ENCODE assay signal across 8 mouse cellular contexts in the genomic region with DNA sequence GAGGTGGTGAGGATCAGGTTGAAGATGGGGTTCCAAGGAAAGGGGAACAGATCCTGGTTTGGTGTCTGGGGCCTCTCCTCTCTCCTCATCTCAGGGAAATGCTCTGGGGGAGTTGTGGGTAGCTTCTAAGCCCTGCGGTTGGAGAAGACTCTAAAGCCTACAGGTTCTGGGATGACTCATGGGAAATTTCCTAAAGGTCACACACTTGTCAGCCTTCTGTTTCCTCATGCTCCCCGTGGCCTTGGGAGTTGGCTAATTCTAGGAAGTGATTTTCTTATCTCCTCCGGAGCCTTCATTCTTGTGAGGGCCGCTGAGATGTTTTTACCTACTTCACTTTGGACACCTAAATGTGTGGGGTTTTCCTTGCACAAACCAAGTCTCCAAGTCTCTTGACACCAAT.
"Had no signal": no experiment of that assay in that cellular context is flagged by ENCODE, and none has a peak within 500 bp of the region (broad histone marks: within the 10 kb centered on the region; RNA-seq: fewer than 3 reads in every experiment).

No protein-coding gene starts in this region.

- ATAC-seq: liver, postnatal 0 days; midbrain, embryonic 16.5 days had no signal

- DNase-seq: kidney, postnatal 25 days; layer of hippocampus, adult 9-11 months; layer of hippocampus, postnatal 36 days; liver; liver, embryonic 13.5 days; liver, postnatal 0 days; retina, postnatal 1 day had no signal
